Mouse (Mus musculus): ENCODE measurements around the gene Tm9sf3. TPM values are rescaled to one million over a fixed set of nuclear protein-coding genes. Genes with fewer than 3 reads are reported as not detected.

Gene Tm9sf3
- polyA plus RNA-seq, 1 experiment from 2014 or later, result 146 TPM

DNA sequence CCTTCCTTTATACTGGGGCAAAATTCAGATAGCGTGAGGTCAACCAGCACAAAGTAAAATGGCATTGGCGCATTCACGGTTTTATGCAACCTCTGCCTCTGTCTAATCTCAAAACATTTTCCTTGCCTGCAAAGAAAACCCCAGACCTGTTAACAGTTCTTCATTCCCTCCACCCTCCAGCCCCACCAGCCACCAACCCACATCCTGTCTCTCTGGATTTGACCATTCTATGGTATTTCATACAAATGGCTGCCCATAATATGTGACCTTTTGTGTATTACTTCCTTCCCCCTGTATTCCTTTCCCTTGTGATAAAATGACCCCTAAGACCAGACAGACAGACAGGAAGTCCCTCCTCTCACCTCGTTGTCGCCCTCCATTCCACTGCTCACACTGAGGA lies 18.9 kb upstream of the Tm9sf3 start:
- H3K27me3 ChIP-seq, result no peaks in the 10 kb centered on the region; the same call in 1 of the 2 replicates
- no peaks in the 10 kb centered on the region for H3K9me3 ChIP-seq (replicated peaks)
- no peak overlapping the region for H3K4me3 ChIP-seq
- no peak overlapping the region for H3K9ac ChIP-seq
- H3K4me2 ChIP-seq (replicated peaks), result no peak overlapping the region
- H3K27ac ChIP-seq, result no peak overlapping the region
- peaks cover 5% of the 10 kb centered on the region for H3K4me1 ChIP-seq
- WGBS, result 82% methylated on average over 5 of the region's 5 CpGs
- no peaks in the 10 kb centered on the region for H3K36me3 ChIP-seq
- ATAC-seq (ENCODE audit: low FRiP score), result no peak

DNA sequence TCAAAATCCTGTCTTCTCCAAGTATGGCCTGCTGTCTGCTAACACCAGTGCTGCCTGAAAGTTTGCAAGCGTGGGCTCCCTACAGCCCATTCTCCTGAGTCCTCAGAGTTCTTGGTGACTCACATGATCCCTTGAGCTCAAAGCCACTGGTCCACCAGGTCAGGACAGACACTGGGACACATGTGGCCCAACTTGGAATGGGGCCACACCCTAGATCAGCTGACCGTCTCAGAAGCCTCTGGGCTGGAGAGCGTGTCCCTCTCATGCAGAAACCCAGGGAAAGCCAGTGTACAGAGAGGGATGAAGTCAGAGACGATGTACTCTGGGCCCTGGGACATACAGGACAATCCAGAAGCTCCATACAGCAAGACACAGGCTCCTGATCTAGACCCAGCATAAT lies 18.4 kb upstream of the Tm9sf3 start:
- Histone ChIP-seq H3K4me2 (replicated peaks) (no peak overlapping the region), H3K27me3 (no peaks in the 10 kb centered on the region; the same call in 1 of the 2 replicates), H3K9ac (no peak overlapping the region), H3K36me3 (no peaks in the 10 kb centered on the region), H3K9me3 (replicated peaks) (no peaks in the 10 kb centered on the region), H3K4me3 (no peak overlapping the region), H3K27ac (no peak overlapping the region), H3K4me1 (peaks cover 5% of the 10 kb centered on the region)
- ATAC-seq (ENCODE audit: low FRiP score), result no peak
- 84% methylated on average over 4 of the region's 4 CpGs for WGBS

GRCm38 (mm10) chr19:41279724-41280244 lies 16.0 kb upstream of the Tm9sf3 start:
- Histone ChIP-seq H3K4me1 (peaks cover 5% of the 10 kb centered on the region), H3K4me2 (replicated peaks) (no peak overlapping the region), H3K27ac (no peak overlapping the region), H3K9me3 (replicated peaks) (no peaks in the 10 kb centered on the region), H3K4me3 (no peak overlapping the region), H3K27me3 (no peaks in the 10 kb centered on the region; the same call in 1 of the 2 replicates), H3K36me3 (no peaks in the 10 kb centered on the region), H3K9ac (no peak overlapping the region)
- WGBS, result 76% methylated on average over 8 of the region's 8 CpGs
- no peak for ATAC-seq (ENCODE audit: low FRiP score)

GRCm38 (mm10) chr19:41278606-41279005 lies 14.8 kb upstream of the Tm9sf3 start:
- no peak for ATAC-seq (ENCODE audit: low FRiP score)
- Histone ChIP-seq H3K36me3 (no peaks in the 10 kb centered on the region), H3K4me1 (no peaks in the 10 kb centered on the region), H3K4me2 (replicated peaks) (no peak overlapping the region), H3K4me3 (no peak overlapping the region), H3K27ac (no peak overlapping the region), H3K9me3 (replicated peaks) (no peaks in the 10 kb centered on the region), H3K27me3 (no peaks in the 10 kb centered on the region; the same call in 1 of the 2 replicates), H3K9ac (no peak overlapping the region)
- 79% methylated on average over 7 of the region's 7 CpGs for WGBS

DNA sequence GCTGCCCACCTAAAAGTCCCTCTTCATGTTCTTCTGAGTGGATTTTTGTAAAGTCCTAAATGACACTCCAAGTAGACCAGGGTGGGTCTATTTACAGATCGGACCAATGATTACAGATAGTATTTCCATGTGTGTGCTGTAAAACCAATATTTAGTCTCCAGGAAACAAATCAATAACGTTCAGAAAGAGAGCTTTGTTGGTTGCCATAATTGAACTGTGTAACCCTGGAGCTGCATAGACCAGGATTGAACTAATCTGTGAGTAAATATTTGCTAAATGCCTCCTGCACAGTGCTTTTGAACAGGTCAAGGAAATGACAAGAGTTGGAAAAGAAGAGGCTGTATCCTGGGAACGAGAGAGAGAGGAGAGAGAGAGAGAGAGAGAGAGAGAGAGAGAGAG lies 11.8 kb upstream of the Tm9sf3 start:
- no peaks in the 10 kb centered on the region for H3K4me1 ChIP-seq
- H3K9me3 ChIP-seq (replicated peaks), result no peaks in the 10 kb centered on the region
- H3K36me3 ChIP-seq, result no peaks in the 10 kb centered on the region
- H3K4me3 ChIP-seq, result no peak overlapping the region
- H3K27ac ChIP-seq, result no peak overlapping the region
- H3K9ac ChIP-seq, result no peak overlapping the region
- H3K4me2 ChIP-seq (replicated peaks), result no peak overlapping the region
- H3K27me3 ChIP-seq, result no peaks in the 10 kb centered on the region
- no peak for ATAC-seq (ENCODE audit: low FRiP score)
- WGBS, result 57% methylated on average over 3 of the region's 3 CpGs

DNA sequence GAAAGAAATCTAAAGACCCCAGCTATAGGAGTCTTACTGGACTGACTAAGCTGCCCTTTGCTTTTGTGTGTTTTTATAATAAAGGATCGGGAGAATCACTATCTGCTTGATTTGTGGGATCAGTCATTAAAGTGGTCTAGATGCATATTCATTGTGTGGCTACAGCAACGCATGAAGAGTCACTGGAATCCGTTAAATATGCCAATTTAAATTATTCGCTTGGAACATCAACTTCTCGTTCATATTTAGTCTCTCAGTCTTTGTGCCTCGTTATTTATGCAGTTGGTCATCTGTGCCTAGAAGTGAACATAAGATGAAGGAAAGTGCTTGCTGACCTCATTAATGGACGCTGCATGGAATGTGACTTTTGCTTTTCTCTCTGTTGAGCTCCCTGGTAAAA lies 7.1 kb upstream of the Tm9sf3 start:
- H3K9me3 ChIP-seq (replicated peaks), result no peaks in the 10 kb centered on the region
- no peak overlapping the region for H3K4me3 ChIP-seq
- H3K4me2 ChIP-seq (replicated peaks), result no peak overlapping the region
- no peak for ATAC-seq (ENCODE audit: low FRiP score)
- H3K27ac ChIP-seq, result no peak overlapping the region
- no peaks in the 10 kb centered on the region for H3K36me3 ChIP-seq
- H3K4me1 ChIP-seq, result 0 out of 2 replicates have a peak, but pooled peaks cover 3% of the 10 kb centered on the region
- no peak overlapping the region for H3K9ac ChIP-seq
- WGBS, result 78% methylated on average over 7 of the region's 7 CpGs
- no peaks in the 10 kb centered on the region for H3K27me3 ChIP-seq

GRCm38 (mm10) chr19:41270151-41270727 lies 6.4 kb upstream of the Tm9sf3 start:
- Histone ChIP-seq H3K36me3 (no peaks in the 10 kb centered on the region), H3K4me1 (0 out of 2 replicates have a peak, but pooled peaks cover 3% of the 10 kb centered on the region), H3K9ac (no peak overlapping the region), H3K27ac (no peak overlapping the region), H3K4me2 (replicated peaks) (no peak overlapping the region), H3K27me3 (no peaks in the 10 kb centered on the region), H3K9me3 (replicated peaks) (no peaks in the 10 kb centered on the region), H3K4me3 (no peak overlapping the region)
- 59% methylated on average over 9 of the region's 9 CpGs for WGBS
- no peak for ATAC-seq (ENCODE audit: low FRiP score)

GRCm38 (mm10) chr19:41266251-41266901 lies 2.6 kb upstream of the Tm9sf3 start:
- H3K36me3 ChIP-seq, result no peaks in the 10 kb centered on the region
- peaks cover 21% of the 10 kb centered on the region for H3K4me1 ChIP-seq
- 57% methylated on average over 8 of the region's 8 CpGs for whole genome bisulfite sequencing
- H3K4me3 ChIP-seq, result no peak overlapping the region
- H3K9me3 ChIP-seq (replicated peaks), result no peaks in the 10 kb centered on the region
- no peaks in the 10 kb centered on the region for H3K27me3 ChIP-seq
- H3K9ac ChIP-seq, result no peak overlapping the region
- no peak overlapping the region for H3K27ac ChIP-seq
- H3K4me2 ChIP-seq (replicated peaks), result no peak overlapping the region
- no peak for ATAC-seq (ENCODE audit: low FRiP score)

DNA sequence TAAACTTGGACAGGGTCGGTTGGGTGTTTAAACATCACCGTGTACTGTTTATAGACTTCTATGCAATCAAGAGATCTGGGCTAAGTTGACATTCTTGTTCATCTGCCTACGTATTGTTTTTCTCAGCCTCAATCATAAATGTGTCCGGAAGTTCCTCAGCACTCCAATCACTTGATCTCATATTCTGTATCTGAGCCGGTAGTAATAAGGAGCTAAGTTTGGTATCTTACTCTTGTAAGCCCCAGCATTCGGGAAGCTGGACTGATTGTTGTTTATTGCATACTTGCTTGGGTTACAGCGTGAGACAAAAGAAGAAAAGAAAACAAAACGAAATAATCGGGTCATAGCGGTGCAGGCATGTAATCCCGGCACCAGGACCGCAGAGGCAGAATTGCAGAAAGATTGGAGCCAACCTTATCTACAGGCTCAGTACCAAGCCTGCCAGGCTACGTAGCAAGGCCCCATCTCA lies 568 bp upstream of the Tm9sf3 start:
- Histone ChIP-seq H3K4me1 (peaks cover 34% of the 10 kb centered on the region), H3K36me3 (no peaks in the 10 kb centered on the region), H3K4me2 (replicated peaks) (peak overlapping the region; percentile 76), H3K9ac (peak overlapping the region; percentile 97), H3K4me3 (peak overlapping the region; percentile 99), H3K27ac (peak overlapping the region; percentile 98), H3K27me3 (no peaks in the 10 kb centered on the region), H3K9me3 (replicated peaks) (no peaks in the 10 kb centered on the region)
- WGBS, result 36% methylated on average over 13 of the region's 13 CpGs
- peak; percentile 11; the same call in 1 of the 2 replicates for ATAC-seq (ENCODE audit: low FRiP score)

GRCm38 (mm10) chr19:41262712-41263629 lies 826 bp downstream of the Tm9sf3 start:
- ATAC-seq (ENCODE audit: low FRiP score), result peak; percentile 88
- peak overlapping the region; percentile 98 for H3K27ac ChIP-seq

DNA sequence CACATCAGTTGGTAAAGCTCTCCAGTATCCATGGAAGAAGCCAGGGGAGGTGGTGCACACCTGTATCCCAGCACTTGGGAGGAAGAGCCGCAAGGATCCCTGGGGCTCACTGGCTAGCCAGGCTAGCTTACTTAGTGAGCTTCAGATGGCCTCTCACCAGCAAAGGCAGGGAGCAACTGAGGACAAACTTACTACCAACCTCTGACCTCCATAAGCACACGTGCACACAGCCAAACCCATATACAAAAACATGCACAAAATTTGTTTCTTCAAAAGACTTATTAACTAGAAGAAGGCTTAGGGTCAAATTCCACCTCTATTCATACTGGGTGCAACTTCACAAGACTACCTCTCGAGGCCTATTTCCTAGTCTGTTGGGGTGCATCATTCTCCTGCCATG lies 3.1 kb downstream of the Tm9sf3 start:
- peaks cover 34% of the 10 kb centered on the region for H3K4me1 ChIP-seq
- ATAC-seq (ENCODE audit: low FRiP score), result no peak
- no peaks in the 10 kb centered on the region for H3K27me3 ChIP-seq
- no peak overlapping the region for H3K27ac ChIP-seq
- H3K36me3 ChIP-seq, result no peaks in the 10 kb centered on the region
- no peak overlapping the region for H3K4me3 ChIP-seq
- 84% methylated on average over 3 of the region's 3 CpGs for WGBS
- no peak overlapping the region for H3K4me2 ChIP-seq (replicated peaks)
- H3K9me3 ChIP-seq (replicated peaks), result no peaks in the 10 kb centered on the region
- no peak overlapping the region for H3K9ac ChIP-seq

More at GRCm38 (mm10) chr19:41262712-41263629, 826 bp downstream of the Tm9sf3 start:
- Histone ChIP-seq H3K9me3 (replicated peaks) (no peaks in the 10 kb centered on the region), H3K4me3 (peak overlapping the region; percentile 99), H3K27me3 (no peaks in the 10 kb centered on the region), H3K36me3 (no peaks in the 10 kb centered on the region), H3K4me2 (replicated peaks) (peak overlapping the region; percentile 76), H3K4me1 (peaks cover 34% of the 10 kb centered on the region), H3K9ac (peak overlapping the region; percentile 97)
- 7% methylated on average over 50 of the region's 51 CpGs for WGBS

DNA sequence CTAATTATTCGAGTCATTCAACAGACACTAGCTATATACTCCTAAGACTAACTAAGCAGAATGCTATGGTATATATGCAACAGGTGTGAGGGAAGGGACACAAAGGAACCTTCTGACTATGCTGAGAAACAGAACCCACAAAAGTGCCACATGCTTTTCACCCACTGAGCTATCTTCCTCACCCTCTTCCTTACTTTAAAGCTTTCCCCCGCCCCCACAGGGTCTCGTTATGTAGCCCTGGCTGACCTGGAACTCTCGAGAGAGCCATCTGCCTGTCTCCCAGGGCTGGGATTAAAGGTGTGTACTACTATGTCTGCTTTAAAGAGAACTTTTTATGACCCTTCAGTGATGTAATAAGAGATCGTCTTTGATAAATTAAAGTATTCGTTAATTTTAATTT lies 4.5 kb downstream of the Tm9sf3 start:
- no peaks in the 10 kb centered on the region for H3K9me3 ChIP-seq (replicated peaks)
- H3K4me1 ChIP-seq, result peaks cover 26% of the 10 kb centered on the region
- H3K27ac ChIP-seq, result no peak overlapping the region
- no peaks in the 10 kb centered on the region for H3K36me3 ChIP-seq
- no peak for ATAC-seq (ENCODE audit: low FRiP score)
- no peaks in the 10 kb centered on the region for H3K27me3 ChIP-seq
- WGBS, result 86% methylated on average over 6 of the region's 6 CpGs
- no peak overlapping the region for H3K4me3 ChIP-seq
- H3K4me2 ChIP-seq (replicated peaks), result no peak overlapping the region
- H3K9ac ChIP-seq, result no peak overlapping the region

All from hindbrain, embryonic 12.5 days (tissue).